Mouse (Mus musculus): ENCODE measurements at regions not wholly inside any gene's neighbourhood (a gene's known extent, or its start where the extent isn't known, plus 50 kb on each side); places are given as distances from the start of the nearest gene placed in this dataset.
A peak's percentile ranks its signal among the peaks of the same experiment; 100 is the strongest.

- no peak overlapping the region for H3K27ac ChIP-seq (ENCODE audit: low read depth, low read length)
- ATAC-seq: peak; percentile 80
- no peaks in the 10 kb centered on the region for H3K9me3 ChIP-seq (ENCODE audit: control insufficient read depth, low read length)
- 42% methylated on average over 19 of the region's 19 CpGs for WGBS
- H3K4me1 ChIP-seq (ENCODE audit: control insufficient read depth, insufficient read depth, low read depth, low read length): no peaks in the 10 kb centered on the region
- H3K4me2 ChIP-seq (ENCODE audit: low read length): peak overlapping the region; percentile 56
- H3K9ac ChIP-seq (ENCODE audit: low read depth, low read length): 0 out of 2 replicates have a peak overlapping the region, but pooled peaks have one; percentile 9
- H3K4me3 ChIP-seq (ENCODE audit: low read length): peak overlapping the region; percentile 30
- no peaks in the 10 kb centered on the region for H3K27me3 ChIP-seq (replicated peaks; ENCODE audit: control insufficient read depth, insufficient read depth, low read length)
- H3K36me3 ChIP-seq (ENCODE audit: control insufficient read depth, insufficient read depth, low read length): no peaks in the 10 kb centered on the region
Measured at GRCm38 (mm10) chr10:115664567-115664966, 77.0 kb upstream of the Lgr5 start.

- H3K4me2 ChIP-seq (ENCODE audit: low read length): no peak overlapping the region
- H3K4me1 ChIP-seq (ENCODE audit: control insufficient read depth, insufficient read depth, low read depth, low read length): no peaks in the 10 kb centered on the region
- no peaks in the 10 kb centered on the region for H3K27me3 ChIP-seq (replicated peaks; ENCODE audit: control insufficient read depth, insufficient read depth, low read length)
- no peak overlapping the region for H3K27ac ChIP-seq (ENCODE audit: low read depth, low read length)
- H3K36me3 ChIP-seq (ENCODE audit: control insufficient read depth, insufficient read depth, low read length): no peaks in the 10 kb centered on the region
- no peak overlapping the region for H3K4me3 ChIP-seq (ENCODE audit: low read length)
- 86% methylated on average over 2 of the region's 2 CpGs for WGBS
- no peak for ATAC-seq
- no peaks in the 10 kb centered on the region for H3K9me3 ChIP-seq (ENCODE audit: control insufficient read depth, low read length)
- H3K9ac ChIP-seq (ENCODE audit: low read depth, low read length): no peak overlapping the region
Measured at GRCm38 (mm10) chr10:115676661-115677060, 89.1 kb upstream of the Lgr5 start.

GRCm38 (mm10) chr10:115681115-115681514 lies 93.5 kb upstream of the Lgr5 start:
- H3K4me3 ChIP-seq (ENCODE audit: low read length): no peak overlapping the region
- no peak overlapping the region for H3K4me2 ChIP-seq (ENCODE audit: low read length)
- 61% methylated on average over 6 of the region's 6 CpGs for WGBS
- H3K27ac ChIP-seq (ENCODE audit: low read depth, low read length): no peak overlapping the region
- no peak overlapping the region for H3K9ac ChIP-seq (ENCODE audit: low read depth, low read length)
- no peaks in the 10 kb centered on the region for H3K27me3 ChIP-seq (replicated peaks; ENCODE audit: control insufficient read depth, insufficient read depth, low read length)
- no peak for ATAC-seq
- no peaks in the 10 kb centered on the region for H3K4me1 ChIP-seq (ENCODE audit: control insufficient read depth, insufficient read depth, low read depth, low read length)
- no peaks in the 10 kb centered on the region for H3K36me3 ChIP-seq (ENCODE audit: control insufficient read depth, insufficient read depth, low read length)
- no peaks in the 10 kb centered on the region for H3K9me3 ChIP-seq (ENCODE audit: control insufficient read depth, low read length)

GRCm38 (mm10) chr10:115691939-115692338 lies 104.4 kb upstream of the Lgr5 start:
- ATAC-seq: no peak
- Histone ChIP-seq H3K27ac (ENCODE audit: low read depth, low read length) (no peak overlapping the region), H3K4me1 (ENCODE audit: control insufficient read depth, insufficient read depth, low read depth, low read length) (no peaks in the 10 kb centered on the region), H3K9ac (ENCODE audit: low read depth, low read length) (no peak overlapping the region), H3K4me3 (ENCODE audit: low read length) (no peak overlapping the region), H3K9me3 (ENCODE audit: control insufficient read depth, low read length) (no peaks in the 10 kb centered on the region), H3K4me2 (ENCODE audit: low read length) (no peak overlapping the region), H3K27me3 (replicated peaks; ENCODE audit: control insufficient read depth, insufficient read depth, low read length) (no peaks in the 10 kb centered on the region), H3K36me3 (ENCODE audit: control insufficient read depth, insufficient read depth, low read length) (no peaks in the 10 kb centered on the region)
- 95% methylated on average over 4 of the region's 4 CpGs for WGBS

- ATAC-seq: peak; percentile 52; the same call in 1 of the 2 replicates
- no peak overlapping the region for H3K27ac ChIP-seq (ENCODE audit: low read depth, low read length)
- 59% methylated on average over 22 of the region's 22 CpGs for WGBS
- H3K36me3 ChIP-seq (ENCODE audit: control insufficient read depth, insufficient read depth, low read length): no peaks in the 10 kb centered on the region
- no peak overlapping the region for H3K4me2 ChIP-seq (ENCODE audit: low read length)
- H3K4me3 ChIP-seq (ENCODE audit: low read length): no peak overlapping the region
- no peaks in the 10 kb centered on the region for H3K27me3 ChIP-seq (replicated peaks; ENCODE audit: control insufficient read depth, insufficient read depth, low read length)
- no peaks in the 10 kb centered on the region for H3K4me1 ChIP-seq (ENCODE audit: control insufficient read depth, insufficient read depth, low read depth, low read length)
- no peak overlapping the region for H3K9ac ChIP-seq (ENCODE audit: low read depth, low read length)
- H3K9me3 ChIP-seq (ENCODE audit: control insufficient read depth, low read length): no peaks in the 10 kb centered on the region
Measured at GRCm38 (mm10) chr10:115693986-115694833, 106.6 kb upstream of the Lgr5 start.

- no peak for ATAC-seq
- Histone ChIP-seq H3K9ac (ENCODE audit: low read depth, low read length) (no peak overlapping the region), H3K27ac (ENCODE audit: low read depth, low read length) (no peak overlapping the region), H3K4me3 (ENCODE audit: low read length) (no peak overlapping the region), H3K4me1 (ENCODE audit: control insufficient read depth, insufficient read depth, low read depth, low read length) (no peaks in the 10 kb centered on the region), H3K4me2 (ENCODE audit: low read length) (no peak overlapping the region), H3K36me3 (ENCODE audit: control insufficient read depth, insufficient read depth, low read length) (no peaks in the 10 kb centered on the region), H3K9me3 (ENCODE audit: control insufficient read depth, low read length) (no peaks in the 10 kb centered on the region), H3K27me3 (replicated peaks; ENCODE audit: control insufficient read depth, insufficient read depth, low read length) (no peaks in the 10 kb centered on the region)
- 89% methylated on average over 3 of the region's 3 CpGs for WGBS
Measured at GRCm38 (mm10) chr10:115702358-115702757, 114.3 kb upstream of the Tspan8 start.

GRCm38 (mm10) chr10:115708623-115709022 lies 108.0 kb upstream of the Tspan8 start:
- no peaks in the 10 kb centered on the region for H3K4me1 ChIP-seq (ENCODE audit: control insufficient read depth, insufficient read depth, low read depth, low read length)
- WGBS: 57% methylated on average over 14 of the region's 14 CpGs
- H3K9ac ChIP-seq (ENCODE audit: low read depth, low read length): no peak overlapping the region
- H3K27me3 ChIP-seq (replicated peaks; ENCODE audit: control insufficient read depth, insufficient read depth, low read length): no peaks in the 10 kb centered on the region
- H3K36me3 ChIP-seq (ENCODE audit: control insufficient read depth, insufficient read depth, low read length): no peaks in the 10 kb centered on the region
- H3K9me3 ChIP-seq (ENCODE audit: control insufficient read depth, low read length): no peaks in the 10 kb centered on the region
- H3K4me3 ChIP-seq (ENCODE audit: low read length): no peak overlapping the region
- no peak for ATAC-seq
- H3K4me2 ChIP-seq (ENCODE audit: low read length): no peak overlapping the region
- no peak overlapping the region for H3K27ac ChIP-seq (ENCODE audit: low read depth, low read length)

GRCm38 (mm10) chr10:115713896-115714295 lies 102.7 kb upstream of the Tspan8 start:
- H3K36me3 ChIP-seq (ENCODE audit: control insufficient read depth, insufficient read depth, low read length): no peaks in the 10 kb centered on the region
- no peak overlapping the region for H3K4me2 ChIP-seq (ENCODE audit: low read length)
- H3K4me1 ChIP-seq (ENCODE audit: control insufficient read depth, insufficient read depth, low read depth, low read length): no peaks in the 10 kb centered on the region
- 65% methylated on average over 6 of the region's 6 CpGs for WGBS
- no peak overlapping the region for H3K27ac ChIP-seq (ENCODE audit: low read depth, low read length)
- ATAC-seq: no peak
- H3K27me3 ChIP-seq (replicated peaks; ENCODE audit: control insufficient read depth, insufficient read depth, low read length): no peaks in the 10 kb centered on the region
- H3K4me3 ChIP-seq (ENCODE audit: low read length): no peak overlapping the region
- H3K9ac ChIP-seq (ENCODE audit: low read depth, low read length): no peak overlapping the region
- H3K9me3 ChIP-seq (ENCODE audit: control insufficient read depth, low read length): no peaks in the 10 kb centered on the region

- Histone ChIP-seq H3K4me1 (ENCODE audit: control insufficient read depth, insufficient read depth, low read depth, low read length) (no peaks in the 10 kb centered on the region), H3K36me3 (ENCODE audit: control insufficient read depth, insufficient read depth, low read length) (no peaks in the 10 kb centered on the region), H3K9me3 (ENCODE audit: control insufficient read depth, low read length) (no peaks in the 10 kb centered on the region), H3K4me3 (ENCODE audit: low read length) (no peak overlapping the region), H3K27ac (ENCODE audit: low read depth, low read length) (no peak overlapping the region), H3K4me2 (ENCODE audit: low read length) (no peak overlapping the region), H3K9ac (ENCODE audit: low read depth, low read length) (no peak overlapping the region), H3K27me3 (replicated peaks; ENCODE audit: control insufficient read depth, insufficient read depth, low read length) (no peaks in the 10 kb centered on the region)
- WGBS: 44% methylated on average over 9 of the region's 9 CpGs
- ATAC-seq: no peak
Measured at GRCm38 (mm10) chr10:115716178-115716577, 100.5 kb upstream of the Tspan8 start.

Measured in hindbrain, embryonic 16.5 days (tissue).